Mouse (Mus musculus) megakaryocyte-erythroid progenitor cell, adult 5-6 weeks (primary cell): ENCODE data around the gene B3gnt3. TPM values are rescaled to one million over a fixed set of nuclear protein-coding genes. Genes with fewer than 3 reads are reported as not detected.
A peak's percentile ranks its signal among the peaks of the same experiment; 100 is the strongest.
"Not testable (repeated sequence)": the region's sequence is repeated elsewhere in the genome, so short reads cannot be mapped to it uniquely, and the experiment has no call there.

Source experiments
- ATAC-seq: replicated peaks from 2 replicates; pipeline ENCODE4 v1.8.0; 2016; ENCODE audit warnings: mild to moderate bottlenecking, inconsistent platforms; ENCODE audit not compliant: severe bottlenecking, poor library complexity, low FRiP score, low TSS enrichment
- total RNA-seq, 2 experiments: library from RNA; stranded (forward) in 1 of 2; stranded (reverse) in 1 of 2; fragments of 200-1000, 215-1000 nt in 1 of 2; fragments of >200 nt in 1 of 2; fragmentation: Nextera tagmentation in 1 of 2; gene quantifications; 2 replicates each; pipeline ENCODE4 v1.2.3; 2014 to 2017

B3gnt3 gene
- 0.42 and 0.79 TPM in 2 replicates for total RNA-seq (2014; fragmentation: Nextera tagmentation)
- total RNA-seq (2017), result 0.30 and 0.99 TPM in 2 replicates

GRCm38 (mm10) chr8:71701414-71702086 lies at the start of gene B3gnt3:
Gene B3gnt3, minus strand, starts transcription at chr8:71701789.
- no peak for ATAC-seq

- ATAC-seq, result not testable (repeated sequence)
Observed at GRCm38 (mm10) chr8:71749321-71750075, 47.9 kb upstream of the B3gnt3 start.

GRCm38 (mm10) chr8:71747082-71747481 lies 45.5 kb upstream of the B3gnt3 start:
- ATAC-seq, result not testable (repeated sequence)

DNA sequence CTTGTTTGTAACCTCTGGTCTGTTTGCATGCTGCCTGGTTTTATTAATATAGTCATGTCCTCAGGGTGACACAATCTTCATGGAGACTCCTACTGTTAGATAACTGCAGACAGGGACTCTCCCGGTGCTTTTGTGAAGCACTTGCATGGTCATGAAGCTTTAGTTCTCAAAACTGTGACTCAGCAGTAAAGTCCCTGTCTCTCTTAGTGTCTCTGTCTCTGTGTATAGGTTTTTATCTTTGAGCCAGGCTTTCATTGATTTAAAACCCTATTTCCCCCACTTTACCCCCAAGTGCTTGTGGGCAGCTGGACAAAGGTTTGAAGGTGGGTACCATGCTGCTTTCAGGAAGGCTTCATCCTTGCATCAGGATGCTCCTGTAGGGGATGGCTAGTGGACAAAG lies 43.7 kb upstream of the B3gnt3 start:
- no peak for ATAC-seq

- ATAC-seq, result no peak
Observed at GRCm38 (mm10) chr8:71742783-71743182, 41.2 kb upstream of the B3gnt3 start.

DNA sequence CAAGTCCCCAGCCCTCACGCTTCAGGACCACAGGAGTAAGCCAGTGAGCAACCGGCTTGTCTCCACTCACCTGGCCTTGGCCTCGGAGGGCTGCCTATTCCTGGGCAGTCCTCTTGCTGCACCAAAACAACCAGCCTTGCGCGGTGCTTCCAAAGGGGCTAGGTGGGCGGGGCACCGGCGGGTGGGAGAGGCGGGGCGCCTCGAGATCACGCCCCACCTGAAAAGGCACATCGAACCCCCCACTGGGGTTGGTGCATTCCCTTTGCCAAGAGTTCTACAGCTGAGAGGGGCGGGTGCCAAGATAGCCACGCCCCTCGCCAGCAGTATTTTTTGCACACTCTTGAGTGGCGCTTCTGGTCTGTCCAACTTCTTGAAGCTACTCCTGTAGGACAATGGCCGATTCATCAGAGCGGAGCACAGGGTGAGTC lies 40.1 kb upstream of the B3gnt3 start:
- ATAC-seq, result peak; percentile 56

GRCm38 (mm10) chr8:71741226-71741625 lies 39.6 kb upstream of the B3gnt3 start:
- ATAC-seq, result no peak

- ATAC-seq, result peak; percentile 46; the same call in 1 of the 2 replicates
Observed at GRCm38 (mm10) chr8:71738316-71738715, 36.7 kb upstream of the B3gnt3 start.

DNA sequence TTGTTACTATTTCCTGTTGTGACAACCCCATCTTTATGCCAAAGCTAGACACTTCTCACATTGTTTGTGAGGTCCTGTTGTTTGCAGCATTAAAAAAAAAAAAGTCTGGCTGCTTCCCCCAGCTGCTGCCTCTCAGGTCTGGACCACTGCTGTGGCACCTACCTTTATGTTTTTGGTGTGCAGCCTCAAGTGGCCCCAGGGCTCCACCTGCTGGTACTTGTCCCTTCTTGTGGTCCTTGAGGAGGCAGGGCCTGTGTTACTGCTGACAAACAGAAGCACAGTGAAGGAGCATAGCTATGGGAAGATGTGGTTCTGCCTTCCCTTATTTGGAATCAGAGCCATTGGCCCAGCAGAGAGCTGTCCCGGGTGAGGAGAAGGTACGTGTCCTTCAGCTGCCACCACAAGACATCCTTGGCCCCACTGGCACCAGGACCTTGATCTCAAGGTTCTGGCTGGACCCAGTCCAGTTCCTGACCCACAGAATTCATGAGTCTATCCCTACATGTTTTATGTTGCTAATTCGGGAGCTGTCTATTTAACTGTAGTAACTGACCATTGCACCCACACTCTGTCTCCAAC lies 30.2 kb upstream of the B3gnt3 start:
- ATAC-seq, result peak; percentile 63

GRCm38 (mm10) chr8:71728826-71729620 lies 27.4 kb upstream of the B3gnt3 start:
- ATAC-seq, result peak; percentile 55

- ATAC-seq, result peak; percentile 28; the same call in 1 of the 2 replicates
Observed at GRCm38 (mm10) chr8:71728240-71728785, 26.7 kb upstream of the B3gnt3 start.

DNA sequence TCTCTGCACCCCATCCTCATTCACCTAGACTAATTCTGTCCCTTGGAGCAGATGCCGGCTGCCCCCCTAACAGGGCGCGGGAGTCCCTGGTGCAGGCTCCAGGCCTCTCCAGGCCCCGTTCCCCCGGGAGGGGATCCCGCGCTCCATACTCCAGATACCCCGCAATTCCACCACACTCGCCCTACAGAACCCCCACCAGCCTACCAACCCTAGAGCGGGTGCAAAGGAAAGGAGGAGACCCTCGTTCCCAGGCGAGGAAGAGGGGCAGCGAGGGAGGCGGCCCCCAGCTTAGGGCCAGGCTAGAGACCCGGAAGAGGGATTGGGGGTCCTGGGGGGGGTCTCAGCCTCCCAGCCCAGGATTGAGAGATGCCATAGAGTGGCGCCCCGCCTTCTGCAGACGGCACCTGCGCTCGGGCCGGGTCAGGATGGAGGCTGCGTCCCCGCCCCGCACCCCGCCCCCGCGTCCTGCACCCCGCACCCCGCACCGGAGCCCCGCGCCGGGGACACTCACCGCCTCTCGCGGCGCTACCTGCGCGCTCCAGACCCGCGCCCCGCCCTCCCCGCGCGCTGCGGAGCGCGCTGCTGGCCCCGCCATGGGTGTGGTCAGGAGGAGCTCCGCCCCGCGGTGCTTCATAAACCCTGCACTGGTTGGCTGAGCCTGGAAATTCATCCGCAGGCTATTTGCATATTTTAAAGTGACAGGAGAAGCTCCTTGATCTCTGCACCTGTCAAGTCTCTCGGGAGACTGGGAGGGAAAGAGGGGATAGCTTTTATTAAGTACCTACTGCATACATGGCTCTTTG lies 23.7 kb upstream of the B3gnt3 start, which contains the start of gene Fcho1:
Gene Fcho1 (minus strand): TSS at position 595 of the 803 bp plus-strand sequence.
- peak; percentile 45 for ATAC-seq

GRCm38 (mm10) chr8:71724389-71724788 lies 22.8 kb upstream of the B3gnt3 start:
- no peak for ATAC-seq

- ATAC-seq, result peak; percentile 62
Observed at GRCm38 (mm10) chr8:71723047-71723551, 21.5 kb upstream of the B3gnt3 start.

GRCm38 (mm10) chr8:71719928-71720457 lies 18.4 kb upstream of the B3gnt3 start:
- ATAC-seq, result no peak

- peak; percentile 86 for ATAC-seq
Observed at GRCm38 (mm10) chr8:71719218-71719617, 17.6 kb upstream of the B3gnt3 start.

DNA sequence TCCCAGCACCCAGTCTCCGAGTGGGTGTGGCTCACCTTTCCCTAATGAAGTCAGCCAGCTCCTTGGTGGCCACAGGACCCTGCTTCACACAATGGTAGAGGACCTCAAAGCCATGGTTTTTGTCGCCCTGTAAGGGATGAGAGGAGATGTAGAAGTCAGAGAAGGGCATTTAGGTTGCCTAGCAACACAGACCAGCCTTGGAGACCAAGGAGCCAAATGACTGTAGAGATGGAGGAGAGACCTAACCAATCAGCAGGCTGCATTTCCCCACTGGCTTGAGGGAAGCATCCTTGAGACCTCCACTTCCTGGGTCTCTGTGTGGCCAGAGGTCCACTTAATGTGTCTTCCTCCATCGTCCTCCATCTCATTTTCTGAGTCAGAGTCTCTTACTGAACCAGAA lies 16.7 kb upstream of the B3gnt3 start:
- ATAC-seq, result no peak

DNA sequence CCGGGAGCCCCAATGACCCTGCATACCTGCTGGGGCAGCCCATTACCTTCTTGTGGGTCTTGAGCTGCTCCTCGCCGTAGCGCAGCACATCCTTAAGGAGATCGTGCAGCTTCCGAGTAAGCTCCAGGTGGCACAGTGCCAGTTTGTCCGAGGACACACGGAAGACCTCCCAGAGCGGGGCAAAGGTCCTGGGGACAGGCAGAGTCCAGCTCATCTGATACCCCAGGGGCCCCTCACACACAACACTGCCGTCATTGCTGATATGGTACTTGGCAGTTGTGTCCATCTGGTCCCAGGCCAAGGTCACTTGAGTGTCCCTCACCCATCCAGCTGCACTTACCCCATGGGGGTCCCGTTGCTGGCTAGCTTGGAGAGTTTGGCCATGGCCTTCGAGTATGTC lies 15.5 kb upstream of the B3gnt3 start:
- ATAC-seq, result no peak
